Mouse (Mus musculus): ENCODE results near the gene Ube2g2.

- no peak for TF ChIP-seq CTCF (IDR thresholded peaks at IDR 0.05; ENCODE audit: insufficient read depth, low read depth, low read length)
- no peak for TF ChIP-seq POLR2A (IDR thresholded peaks at IDR 0.05; ENCODE audit: insufficient read depth, low read depth, low read length)
Measured at GRCm38 (mm10) chr10:77580027-77580920, 41.8 kb upstream of the Ube2g2 start.
